Mouse (Mus musculus) liver, adult (tissue): ENCODE results near the gene D430042O09Rik.
A peak's percentile ranks its signal among the peaks of the same experiment; 100 is the strongest.

Experiments
- GATA4 ChIP-seq: IDR thresholded peaks from 2 replicates; pipeline ENCODE4 v1.6.1; 2014; ENCODE audit warnings: mild to moderate bottlenecking, low read length; ENCODE audit not compliant: insufficient replicate concordance

D430042O09Rik gene

DNA sequence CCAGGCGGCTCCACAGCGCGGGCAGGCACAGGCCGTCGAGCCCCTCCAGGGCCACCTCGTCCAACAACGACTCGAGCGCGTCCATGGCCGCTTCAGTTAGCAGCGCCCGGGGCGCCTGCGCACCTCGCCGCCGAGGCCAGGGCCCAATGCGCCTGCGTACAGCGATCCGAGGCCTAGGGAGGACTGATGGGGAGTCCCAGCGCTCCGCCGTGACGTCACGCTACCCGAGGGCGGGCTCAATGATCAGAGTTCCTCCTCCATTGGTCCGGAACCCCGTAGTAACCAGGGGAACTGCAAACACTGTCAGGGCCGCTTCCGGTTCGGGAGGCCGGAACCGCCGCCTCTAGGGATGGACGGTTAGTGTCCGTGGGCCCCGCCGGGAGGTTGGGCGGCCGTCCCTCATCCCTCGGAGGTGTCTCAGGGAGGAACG lies at the start of gene D430042O09Rik, which contains the start of gene Gtf3c1:
TSS of gene D430042O09Rik (plus strand) at position 296 of the 430 bp plus-strand sequence.
TSS of gene Gtf3c1 (minus strand) at position 188 of the 430 bp plus-strand sequence.
- TF ChIP-seq GATA4 = peak; percentile 21; the same call in 1 of the 2 replicates

DNA sequence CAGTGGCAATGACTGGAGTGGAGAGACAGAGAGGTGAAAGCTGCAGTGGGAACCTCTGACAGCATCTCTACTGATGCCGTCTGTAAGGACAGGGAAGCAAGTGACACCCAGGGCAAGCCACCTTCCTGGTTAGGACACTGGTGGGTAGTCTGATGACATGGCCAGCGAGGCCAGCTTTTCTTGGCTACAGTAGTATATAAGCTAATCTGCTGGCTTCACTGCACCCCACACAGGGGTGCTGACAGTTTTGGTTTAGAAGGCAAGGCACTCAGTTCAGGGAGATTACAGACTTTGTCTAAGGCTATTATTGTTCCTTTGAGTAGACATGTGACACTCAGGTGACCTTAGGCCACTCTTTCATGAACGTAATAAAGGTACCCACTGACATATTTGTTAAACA lies 44.0 kb upstream of the D430042O09Rik start:
- TF ChIP-seq GATA4 = no peak

GRCm38 (mm10) chr7:125670865-125671264 lies 36.8 kb upstream of the D430042O09Rik start:
- TF ChIP-seq GATA4 = no peak

- no peak for TF ChIP-seq GATA4
Observed at GRCm38 (mm10) chr7:125671396-125671795, 36.3 kb upstream of the D430042O09Rik start.

DNA sequence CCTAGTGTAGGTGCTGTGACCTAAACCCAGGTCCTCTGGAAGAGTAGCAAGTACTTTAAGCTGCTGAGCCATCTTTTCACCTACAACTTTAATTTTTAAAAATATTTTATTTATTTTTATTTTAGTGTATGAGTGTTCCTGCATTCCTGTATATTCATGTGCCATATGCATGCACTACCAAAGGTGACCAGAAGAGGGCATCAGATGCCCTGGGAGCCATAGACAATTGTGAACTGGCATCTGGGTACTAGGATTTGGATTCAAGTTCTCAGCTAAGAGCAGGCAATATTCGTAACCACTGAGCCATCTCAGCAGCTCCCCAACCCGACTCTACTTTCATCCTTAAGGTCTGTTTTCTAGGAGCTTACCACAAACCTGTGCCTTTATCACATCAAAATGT lies 32.8 kb upstream of the D430042O09Rik start:
- no peak for TF ChIP-seq GATA4

DNA sequence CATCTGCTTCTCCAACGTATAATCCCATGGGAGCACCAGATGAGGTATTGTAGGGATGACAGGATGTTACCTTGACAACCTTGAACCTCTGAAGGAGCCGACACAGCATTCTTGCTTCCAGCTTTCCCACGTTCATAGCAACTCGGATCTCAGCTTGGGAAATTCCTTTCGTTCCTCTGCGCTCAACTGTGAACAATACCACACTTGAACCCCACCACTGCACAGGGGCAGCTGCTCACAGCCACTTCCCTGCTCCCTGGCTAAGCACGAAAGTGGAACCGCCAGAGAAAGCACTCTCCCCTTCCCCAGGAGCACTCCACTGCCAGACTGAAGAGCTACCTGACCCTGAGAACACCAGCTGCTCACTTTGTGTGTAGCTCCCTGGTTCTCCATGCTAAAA lies 28.9 kb upstream of the D430042O09Rik start:
- TF ChIP-seq GATA4 = no peak

DNA sequence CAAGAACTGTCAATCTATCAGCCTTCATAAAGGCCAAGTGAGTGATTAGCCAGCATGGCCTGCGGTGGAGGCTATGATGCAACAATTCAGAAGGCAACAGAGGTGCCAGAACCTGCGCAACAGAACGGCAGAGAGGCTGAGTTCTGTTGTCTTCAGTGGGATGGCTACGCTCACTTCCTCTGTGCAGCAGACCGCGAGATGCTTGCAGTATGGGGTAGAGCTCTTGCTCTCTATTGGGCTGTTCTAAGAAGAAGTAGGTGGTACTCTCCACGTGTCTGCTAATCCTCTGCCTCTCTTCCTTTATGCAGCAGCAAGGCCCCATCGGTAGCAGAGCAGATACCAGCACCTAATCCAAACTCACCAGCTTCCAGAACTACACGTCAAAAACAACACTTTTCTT lies 27.8 kb upstream of the D430042O09Rik start:
- no peak for TF ChIP-seq GATA4

GRCm38 (mm10) chr7:125690516-125690915 lies 17.2 kb upstream of the D430042O09Rik start:
- no peak for TF ChIP-seq GATA4

GRCm38 (mm10) chr7:125694056-125694455 lies 13.6 kb upstream of the D430042O09Rik start:
- TF ChIP-seq GATA4 = no peak

- TF ChIP-seq GATA4 = no peak
Observed at GRCm38 (mm10) chr7:125702791-125703190, 4.9 kb upstream of the D430042O09Rik start.

DNA sequence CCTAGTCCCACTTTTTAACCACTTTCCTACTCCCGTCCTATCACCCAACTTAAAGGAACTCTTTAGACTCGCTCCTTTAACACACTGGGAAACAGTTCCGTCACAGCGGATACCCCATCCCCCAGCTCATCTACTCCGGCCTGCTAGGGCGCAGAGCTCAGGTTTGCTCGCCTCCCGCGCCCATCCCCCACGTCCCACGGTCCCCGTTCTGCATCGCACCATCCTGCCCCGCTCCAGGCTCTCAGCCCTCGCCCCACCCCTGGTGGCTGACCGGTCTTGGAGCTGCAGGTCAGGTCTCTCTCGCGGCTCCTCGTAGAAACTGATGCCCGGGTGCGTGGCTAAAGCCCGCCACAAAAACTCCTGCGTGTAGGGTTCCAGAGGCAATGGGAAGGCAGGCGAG lies 502 bp upstream of the D430042O09Rik start:
- TF ChIP-seq GATA4 = no peak

- no peak for TF ChIP-seq GATA4
Observed at GRCm38 (mm10) chr7:125708100-125708499, 412 bp downstream of the D430042O09Rik start.

- no peak for TF ChIP-seq GATA4
Observed at GRCm38 (mm10) chr7:125714803-125715202, 7.1 kb downstream of the D430042O09Rik start.

DNA sequence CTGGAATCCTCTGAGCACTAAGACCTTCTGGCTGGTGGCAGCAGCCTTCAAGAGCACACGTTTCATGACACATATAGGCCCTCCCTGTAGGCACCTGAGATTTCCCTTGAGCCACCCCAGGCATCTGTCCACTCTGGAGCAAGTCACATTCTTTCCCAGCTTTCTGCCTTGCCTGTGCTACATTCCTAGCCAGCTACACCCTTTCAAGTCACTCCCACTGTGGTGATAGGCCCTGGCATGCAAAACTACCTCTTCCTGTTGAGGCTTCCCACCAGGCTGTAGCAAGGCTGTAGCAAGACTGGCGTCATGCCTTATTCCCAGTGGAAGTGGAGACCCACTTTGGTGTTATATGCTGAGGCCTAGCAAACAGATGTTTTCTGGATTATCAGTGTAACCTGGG lies 9.0 kb downstream of the D430042O09Rik start:
- TF ChIP-seq GATA4 = no peak

GRCm38 (mm10) chr7:125717612-125718011 lies 9.9 kb downstream of the D430042O09Rik start:
- no peak for TF ChIP-seq GATA4

GRCm38 (mm10) chr7:125720370-125720769 lies 12.7 kb downstream of the D430042O09Rik start:
- TF ChIP-seq GATA4 = no peak

GRCm38 (mm10) chr7:125721033-125721432 lies 13.3 kb downstream of the D430042O09Rik start:
- no peak for TF ChIP-seq GATA4
